Mouse (Mus musculus) myocyte (in vitro differentiated cells): ENCODE measurements around the gene Rbm20. TPM values are rescaled to one million over a fixed set of nuclear protein-coding genes. Genes with fewer than 3 reads are reported as not detected.

Source experiments
- H3K27me3 ChIP-seq: one replicate; pipeline ENCODE4 v1.6.1; 2011; ENCODE audit not compliant: control insufficient read depth, insufficient read depth, insufficient read length
- H3K36me3 ChIP-seq: one replicate; pipeline ENCODE4 v1.6.1; 2011; ENCODE audit not compliant: control insufficient read depth, insufficient read depth
- H3K4me2 ChIP-seq: one replicate; pipeline ENCODE4 v1.6.1; 2011; ENCODE audit warnings: low read depth, control low read depth
- H3K4me3 ChIP-seq: one replicate; pipeline ENCODE4 v1.5.1; 2011; ENCODE audit warnings: mild to moderate bottlenecking, control low read depth, moderate library complexity
- H3K79me2 ChIP-seq: one replicate; pipeline ENCODE4 v1.6.1; 2011; ENCODE audit not compliant: control insufficient read depth, insufficient read depth
- H3ac ChIP-seq: one replicate; pipeline ENCODE4 v1.6.1; 2011; ENCODE audit not compliant: control insufficient read depth, insufficient read length
- CEBPB ChIP-seq: IDR thresholded peaks from 2 replicates; pipeline ENCODE4 v1.6.1; 2011; ENCODE audit warnings: mild to moderate bottlenecking, moderate library complexity; ENCODE audit not compliant: poor library complexity, insufficient read depth, severe bottlenecking
- E2F4 ChIP-seq: IDR thresholded peaks from one replicate; pipeline ENCODE4 v1.6.1; 2011; ENCODE audit warnings: mild to moderate bottlenecking, control low read depth, moderate library complexity; ENCODE audit not compliant: insufficient read depth
- MAX ChIP-seq: IDR thresholded peaks from one replicate; pipeline ENCODE4 v1.6.1; 2011; ENCODE audit warnings: low read depth, mild to moderate bottlenecking, control low read depth
- MYOD1 ChIP-seq, 3 experiments: IDR thresholded peaks; one replicate each; pipeline ENCODE4 v1.6.1; 2011; ENCODE audit warnings: control low read depth in 2 of 3, low read depth in 2 of 3, mild to moderate bottlenecking in 2 of 3, moderate library complexity in 1 of 3; ENCODE audit not compliant: insufficient read length in 2 of 3, control insufficient read depth in 1 of 3
- MYOG ChIP-seq, 3 experiments: IDR thresholded peaks; one replicate each; pipeline ENCODE4 v1.6.1; 2011; ENCODE audit warnings: control low read depth in 2 of 3, low read depth in 2 of 3, mild to moderate bottlenecking in 2 of 3; ENCODE audit not compliant: insufficient read length in 2 of 3, control insufficient read depth in 1 of 3, insufficient read depth in 1 of 3
- POLR2A ChIP-seq: IDR thresholded peaks from one replicate; pipeline ENCODE4 v1.6.1; 2011; ENCODE audit warnings: low read depth, mild to moderate bottlenecking, control low read depth, moderate library complexity; ENCODE audit not compliant: insufficient read length
- POLR2AphosphoS2 ChIP-seq: IDR thresholded peaks from one replicate; pipeline ENCODE4 v1.6.1; 2011; ENCODE audit warnings: low read depth, control low read depth; ENCODE audit not compliant: insufficient read length
- REST ChIP-seq: IDR thresholded peaks from one replicate; pipeline ENCODE4 v1.6.1; 2011; ENCODE audit warnings: mild to moderate bottlenecking, control low read depth, moderate library complexity; ENCODE audit not compliant: insufficient read depth, insufficient read length
- SRF ChIP-seq: IDR thresholded peaks from one replicate; pipeline ENCODE4 v1.6.1; 2011; ENCODE audit warnings: low read depth; ENCODE audit not compliant: control insufficient read depth, insufficient read length
- TCF12 ChIP-seq: IDR thresholded peaks from one replicate; pipeline ENCODE4 v1.6.1; 2011; ENCODE audit warnings: mild to moderate bottlenecking, control low read depth; ENCODE audit not compliant: poor library complexity, insufficient read depth, severe bottlenecking
- TCF3 ChIP-seq: IDR thresholded peaks from one replicate; pipeline ENCODE4 v1.6.1; 2011; ENCODE audit warnings: low read depth, control low read depth; ENCODE audit not compliant: insufficient read length
- USF1 ChIP-seq: IDR thresholded peaks from one replicate; pipeline ENCODE4 v1.6.1; 2011; ENCODE audit warnings: low read depth, mild to moderate bottlenecking, control low read depth, moderate library complexity
- polyA plus RNA-seq: library from polyadenylated mRNA; unstranded; fragments of >200 nt; fragmentation: generic; extraction: Trizol; gene quantifications from one replicate; pipeline ENCODE4 v1.2.1, GENCODE M21; 2012; ENCODE audit warnings: missing spikeins

Rbm20 gene
- polyA plus RNA-seq, 1 experiment, result 35.4 TPM

GRCm38 (mm10) chr19:53679194-53679593 is 2.1 kb downstream of the Rbm20 start:
- H3K4me2 ChIP-seq, result peak overlapping the region; percentile 86
- TF ChIP-seq E2F4 (no peak), TCF12 (no peak), REST (no peak), MAX (no peak), CEBPB (no peak), TCF3 (no peak), POLR2AphosphoS2 (no peak)
- no peaks in the 10 kb centered on the region for H3K36me3 ChIP-seq
- no peaks in the 10 kb centered on the region for H3K27me3 ChIP-seq
- peaks cover 69% of the 10 kb centered on the region for H3K79me2 ChIP-seq
- no peak overlapping the region for H3ac ChIP-seq
- H3K4me3 ChIP-seq, result peak overlapping the region; percentile 52

GRCm38 (mm10) chr19:53679981-53680380 is 2.9 kb downstream of the Rbm20 start:
- H3K4me3 ChIP-seq, result no peak overlapping the region
- H3K4me2 ChIP-seq, result peak overlapping the region; percentile 45
- TF ChIP-seq POLR2AphosphoS2 (no peak), E2F4 (no peak), SRF (no peak), POLR2A (no peak)
- H3K36me3 ChIP-seq, result no peaks in the 10 kb centered on the region
- H3ac ChIP-seq, result no peak overlapping the region
- H3K27me3 ChIP-seq, result no peaks in the 10 kb centered on the region
- H3K79me2 ChIP-seq, result peaks cover 76% of the 10 kb centered on the region

- Histone ChIP-seq H3K36me3 (no peaks in the 10 kb centered on the region), H3K4me3 (no peak overlapping the region), H3K79me2 (peaks cover 99% of the 10 kb centered on the region), H3ac (no peak overlapping the region), H3K27me3 (no peaks in the 10 kb centered on the region), H3K4me2 (no peak overlapping the region)
- no peak for TF ChIP-seq MAX
- no peak for TF ChIP-seq MYOD1 (IDR thresholded peaks at IDR 0.05; ENCODE audit: control insufficient read depth in 1 of 3, insufficient read length in 2 of 3, low read depth in 2 of 3)
- no peak for TF ChIP-seq TCF12
- no peak for TF ChIP-seq E2F4
- no peak for TF ChIP-seq USF1
- no peak for TF ChIP-seq POLR2A
- no peak for TF ChIP-seq SRF
Observed at GRCm38 (mm10) chr19:53682427-53682826, 5.3 kb downstream of the Rbm20 start.

- Histone ChIP-seq H3K4me2 (no peak overlapping the region), H3K4me3 (no peak overlapping the region), H3K27me3 (no peaks in the 10 kb centered on the region), H3K36me3 (peaks cover 9% of the 10 kb centered on the region), H3K79me2 (peaks cover 72% of the 10 kb centered on the region), H3ac (no peak overlapping the region)
- TF ChIP-seq E2F4, result no peak
- no peak for TF ChIP-seq SRF
- TF ChIP-seq POLR2A, result no peak
- TF ChIP-seq MYOD1 (IDR thresholded peaks at IDR 0.05; ENCODE audit: control insufficient read depth in 1 of 3, insufficient read length in 2 of 3, low read depth in 2 of 3), result no peak
- no peak for TF ChIP-seq MYOG (IDR thresholded peaks at IDR 0.05; ENCODE audit: control insufficient read depth in 1 of 3, insufficient read depth in 1 of 3, insufficient read length in 2 of 3, low read depth in 2 of 3)
- TF ChIP-seq MAX, result no peak
- no peak for TF ChIP-seq CEBPB
- TF ChIP-seq USF1, result no peak
- TF ChIP-seq TCF3, result no peak
- no peak for TF ChIP-seq POLR2AphosphoS2
- no peak for TF ChIP-seq REST
- TF ChIP-seq TCF12, result no peak
Observed at GRCm38 (mm10) chr19:53687592-53687991, 10.5 kb downstream of the Rbm20 start.

- Histone ChIP-seq H3ac (no peak overlapping the region), H3K4me3 (no peak overlapping the region), H3K4me2 (no peak overlapping the region), H3K27me3 (no peaks in the 10 kb centered on the region), H3K79me2 (peaks cover 67% of the 10 kb centered on the region), H3K36me3 (peaks cover 9% of the 10 kb centered on the region)
- TF ChIP-seq POLR2A (no peak), USF1 (no peak), TCF3 (no peak), SRF (no peak), MYOD1 (IDR thresholded peaks at IDR 0.05; ENCODE audit: control insufficient read depth in 1 of 3, insufficient read length in 2 of 3, low read depth in 2 of 3) (no peak), TCF12 (no peak), CEBPB (no peak), POLR2AphosphoS2 (no peak), E2F4 (no peak), MAX (no peak), MYOG (IDR thresholded peaks at IDR 0.05; ENCODE audit: control insufficient read depth in 1 of 3, insufficient read depth in 1 of 3, insufficient read length in 2 of 3, low read depth in 2 of 3) (no peak), REST (no peak)
Observed at GRCm38 (mm10) chr19:53690816-53691215, 13.7 kb downstream of the Rbm20 start.
